Mouse (Mus musculus): ENCODE results near the gene Acap1. TPM values are rescaled to one million over a fixed set of nuclear protein-coding genes. Genes with fewer than 3 reads are reported as not detected.
A peak's percentile ranks its signal among the peaks of the same experiment; 100 is the strongest.

Acap1 gene
- 10.3 and 11.2 TPM in 2 replicates for polyA plus RNA-seq (2016; fragmentation: Nextera tagmentation; extraction: Ambion mirVana)

DNA sequence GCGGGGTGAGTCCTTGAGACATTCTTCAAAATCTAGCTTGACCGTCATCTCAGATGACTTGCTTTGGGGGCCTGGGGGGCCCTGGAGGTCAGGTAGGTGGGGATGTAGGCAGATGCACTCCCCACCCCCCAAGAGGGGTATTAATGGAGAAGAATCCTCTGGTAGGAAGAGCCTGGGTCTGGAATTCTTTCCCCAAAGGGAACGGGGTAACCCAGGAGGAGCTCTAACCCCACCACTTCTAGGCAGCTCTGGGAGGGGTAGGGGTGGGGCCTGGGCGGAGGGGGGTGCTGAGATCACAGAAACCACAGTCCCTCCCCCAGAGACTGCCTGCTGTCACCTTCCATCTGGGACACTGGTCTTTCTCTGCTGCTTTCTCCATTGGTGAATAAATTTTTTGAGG, at the start of gene Acap1:
TSS of gene Acap1 (minus strand) at position 249 of the 400 bp plus-strand sequence.
- Histone ChIP-seq H3K4me1 (replicated peaks) (peaks cover 40% of the 10 kb centered on the region), H3K27me3 (replicated peaks) (no peaks in the 10 kb centered on the region), H3K36me3 (no peaks in the 10 kb centered on the region), H3K9ac (no peak within 1 kb of the TSS), H3K4me3 (no peak within 1 kb of the TSS), H3K27ac (ENCODE audit: poor library complexity, severe bottlenecking) (no peak within 1 kb of the TSS), H3K9me3 (replicated peaks) (no peaks in the 10 kb centered on the region), H3K4me2 (no peak within 1 kb of the TSS)
- no peak for ATAC-seq (ENCODE audit: insufficient number of reproducible peaks, low FRiP score)
- 75% methylated on average over 4 of the region's 4 CpGs for WGBS

- Histone ChIP-seq H3K9ac (no peak overlapping the region), H3K27ac (ENCODE audit: poor library complexity, severe bottlenecking) (no peak overlapping the region), H3K27me3 (replicated peaks) (peaks cover 59% of the 10 kb centered on the region), H3K4me2 (no peak overlapping the region), H3K4me3 (no peak overlapping the region), H3K9me3 (replicated peaks) (no peaks in the 10 kb centered on the region), H3K36me3 (peaks cover 38% of the 10 kb centered on the region), H3K4me1 (replicated peaks) (peaks cover 23% of the 10 kb centered on the region)
- 75% methylated on average over 4 of the region's 4 CpGs for WGBS
- no peak for ATAC-seq (ENCODE audit: insufficient number of reproducible peaks, low FRiP score)
Observed at GRCm38 (mm10) chr11:69940962-69941361, 45.6 kb upstream of the Acap1 start.

- H3K36me3 ChIP-seq, result peaks cover 26% of the 10 kb centered on the region
- H3K9ac ChIP-seq, result no peak overlapping the region
- no peak for ATAC-seq (ENCODE audit: insufficient number of reproducible peaks, low FRiP score)
- peaks cover 60% of the 10 kb centered on the region for H3K27me3 ChIP-seq (replicated peaks)
- H3K4me3 ChIP-seq, result no peak overlapping the region
- H3K27ac ChIP-seq (ENCODE audit: poor library complexity, severe bottlenecking), result no peak overlapping the region
- H3K9me3 ChIP-seq (replicated peaks), result no peaks in the 10 kb centered on the region
- 88% methylated on average over 17 of the region's 17 CpGs for WGBS
- H3K4me1 ChIP-seq (replicated peaks), result peaks cover 22% of the 10 kb centered on the region
- H3K4me2 ChIP-seq, result no peak overlapping the region
Observed at GRCm38 (mm10) chr11:69939731-69940130, 44.4 kb upstream of the Acap1 start.

DNA sequence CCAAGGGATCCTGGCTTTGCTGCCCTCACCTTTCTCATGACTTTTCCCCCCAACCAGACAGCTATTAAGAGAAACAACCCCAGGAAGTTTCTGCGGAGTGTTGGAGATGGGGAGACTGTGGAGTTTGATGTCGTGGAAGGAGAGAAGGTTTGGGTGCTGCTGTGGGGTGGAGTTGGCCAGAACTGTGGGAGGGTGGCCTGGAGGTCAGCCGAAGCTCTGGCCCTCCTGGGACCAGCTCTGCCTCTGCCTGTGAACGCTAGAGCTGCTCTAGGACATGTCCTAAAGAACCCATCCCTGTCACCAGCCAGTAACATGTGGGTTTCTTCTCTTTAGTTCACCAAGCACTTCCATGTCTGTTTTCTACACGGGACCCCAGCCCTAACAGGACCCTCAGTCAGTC, 43.8 kb upstream of the Acap1 start:
- H3K36me3 ChIP-seq, result peaks cover 21% of the 10 kb centered on the region
- H3K27ac ChIP-seq (ENCODE audit: poor library complexity, severe bottlenecking), result no peak overlapping the region
- H3K4me1 ChIP-seq (replicated peaks), result peaks cover 24% of the 10 kb centered on the region
- H3K9me3 ChIP-seq (replicated peaks), result no peaks in the 10 kb centered on the region
- peaks cover 55% of the 10 kb centered on the region for H3K27me3 ChIP-seq (replicated peaks)
- H3K4me2 ChIP-seq, result no peak overlapping the region
- WGBS, result 69% methylated on average over 5 of the region's 5 CpGs
- no peak overlapping the region for H3K4me3 ChIP-seq
- no peak for ATAC-seq (ENCODE audit: insufficient number of reproducible peaks, low FRiP score)
- no peak overlapping the region for H3K9ac ChIP-seq

GRCm38 (mm10) chr11:69938401-69938979, 43.2 kb upstream of the Acap1 start:
- H3K4me3 ChIP-seq, result no peak overlapping the region
- ATAC-seq (ENCODE audit: insufficient number of reproducible peaks, low FRiP score), result no peak
- no peak overlapping the region for H3K9ac ChIP-seq
- peaks cover 15% of the 10 kb centered on the region for H3K36me3 ChIP-seq
- H3K9me3 ChIP-seq (replicated peaks), result no peaks in the 10 kb centered on the region
- peaks cover 53% of the 10 kb centered on the region for H3K27me3 ChIP-seq (replicated peaks)
- H3K4me1 ChIP-seq (replicated peaks), result peaks cover 28% of the 10 kb centered on the region
- no peak overlapping the region for H3K4me2 ChIP-seq
- WGBS, result 26% methylated on average over 9 of the region's 9 CpGs
- H3K27ac ChIP-seq (ENCODE audit: poor library complexity, severe bottlenecking), result no peak overlapping the region

DNA sequence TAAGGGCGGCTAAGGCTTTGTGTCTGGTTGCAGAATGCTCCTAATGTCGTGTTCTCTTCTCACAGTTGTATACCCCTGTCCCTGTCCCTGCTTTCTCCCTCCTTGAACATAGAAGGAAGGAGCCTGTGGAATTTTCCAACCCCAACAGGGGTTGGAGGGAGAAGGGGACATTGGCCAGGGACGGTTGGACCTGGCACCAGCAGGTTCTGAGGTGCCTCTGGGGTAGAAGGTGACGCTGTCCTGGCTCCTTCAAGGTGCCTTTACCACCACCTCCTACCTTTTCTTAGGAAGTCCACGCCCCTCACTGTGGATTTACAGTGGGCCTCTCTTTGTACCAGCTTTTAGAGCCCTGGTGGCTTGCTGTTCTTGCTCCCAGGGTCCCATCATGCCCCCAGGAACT, 42.5 kb upstream of the Acap1 start:
- no peak overlapping the region for H3K27ac ChIP-seq (ENCODE audit: poor library complexity, severe bottlenecking)

GRCm38 (mm10) chr11:69937385-69937784, 42.0 kb upstream of the Acap1 start:
- H3K4me3 ChIP-seq, result no peak overlapping the region

More for the DNA sequence above, 42.5 kb upstream of the Acap1 start:
- Histone ChIP-seq H3K4me3 (no peak overlapping the region), H3K4me1 (replicated peaks) (peaks cover 28% of the 10 kb centered on the region), H3K4me2 (no peak overlapping the region), H3K9me3 (replicated peaks) (no peaks in the 10 kb centered on the region), H3K27me3 (replicated peaks) (peaks cover 50% of the 10 kb centered on the region), H3K36me3 (peaks cover 9% of the 10 kb centered on the region), H3K9ac (0 out of 2 replicates have a peak overlapping the region, but pooled peaks have one; percentile 4)
- no peak for ATAC-seq (ENCODE audit: insufficient number of reproducible peaks, low FRiP score)
- WGBS, result 68% methylated on average over 5 of the region's 5 CpGs

DNA sequence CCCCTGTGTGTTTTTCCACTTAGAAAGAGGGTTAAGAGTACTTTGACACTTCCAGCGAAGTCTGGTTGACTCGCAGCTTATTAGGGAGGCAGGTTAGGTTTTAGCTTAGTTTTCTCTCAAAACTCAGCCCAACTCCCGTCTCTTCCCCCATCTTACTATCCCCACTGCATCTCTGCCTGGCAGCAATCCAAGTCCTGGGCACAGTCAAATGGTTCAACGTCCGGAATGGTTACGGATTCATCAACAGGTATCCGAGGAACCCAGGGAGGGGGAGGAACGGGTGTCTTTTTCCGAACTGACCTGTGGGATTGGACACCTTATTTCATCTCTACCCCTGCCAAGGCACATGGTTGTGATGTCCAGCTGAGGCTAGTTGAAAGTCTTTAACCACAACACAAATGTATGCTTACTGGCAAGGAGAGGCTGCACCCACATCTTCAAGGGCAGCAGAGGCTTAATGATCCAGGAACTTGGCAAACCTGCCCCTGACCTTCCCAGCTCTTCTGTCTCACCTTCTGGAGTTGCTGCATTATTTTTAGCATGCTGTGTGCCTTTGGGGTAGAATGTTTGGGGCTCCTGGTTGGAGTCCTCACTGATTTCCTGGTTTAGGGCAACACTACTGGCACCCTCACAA, 41.5 kb upstream of the Acap1 start:
- H3K4me1 ChIP-seq (replicated peaks), result peaks cover 28% of the 10 kb centered on the region
- H3K27me3 ChIP-seq (replicated peaks), result peaks cover 48% of the 10 kb centered on the region
- peak overlapping the region; percentile 98 for H3K4me2 ChIP-seq
- H3K9ac ChIP-seq, result 0 out of 2 replicates have a peak overlapping the region, but pooled peaks have one; percentile 75
- 48% methylated on average over 9 of the region's 9 CpGs for WGBS
- peak overlapping the region; percentile 59 for H3K4me3 ChIP-seq
- no peak for ATAC-seq (ENCODE audit: insufficient number of reproducible peaks, low FRiP score)
- H3K36me3 ChIP-seq, result no peaks in the 10 kb centered on the region
- H3K9me3 ChIP-seq (replicated peaks), result no peaks in the 10 kb centered on the region
- H3K27ac ChIP-seq (ENCODE audit: poor library complexity, severe bottlenecking), result 0 out of 2 replicates have a peak overlapping the region, but pooled peaks have one; percentile 0

More at GRCm38 (mm10) chr11:69937385-69937784, 42.0 kb upstream of the Acap1 start:
- no peak for ATAC-seq (ENCODE audit: insufficient number of reproducible peaks, low FRiP score)
- Histone ChIP-seq H3K36me3 (peaks cover 4% of the 10 kb centered on the region), H3K9me3 (replicated peaks) (no peaks in the 10 kb centered on the region), H3K27me3 (replicated peaks) (peaks cover 48% of the 10 kb centered on the region), H3K4me2 (peak overlapping the region; percentile 98), H3K9ac (0 out of 2 replicates have a peak overlapping the region, but pooled peaks have one; percentile 4), H3K4me1 (replicated peaks) (peaks cover 28% of the 10 kb centered on the region), H3K27ac (ENCODE audit: poor library complexity, severe bottlenecking) (0 out of 2 replicates have a peak overlapping the region, but pooled peaks have one; percentile 0)
- 42% methylated on average over 3 of the region's 4 CpGs for WGBS

DNA sequence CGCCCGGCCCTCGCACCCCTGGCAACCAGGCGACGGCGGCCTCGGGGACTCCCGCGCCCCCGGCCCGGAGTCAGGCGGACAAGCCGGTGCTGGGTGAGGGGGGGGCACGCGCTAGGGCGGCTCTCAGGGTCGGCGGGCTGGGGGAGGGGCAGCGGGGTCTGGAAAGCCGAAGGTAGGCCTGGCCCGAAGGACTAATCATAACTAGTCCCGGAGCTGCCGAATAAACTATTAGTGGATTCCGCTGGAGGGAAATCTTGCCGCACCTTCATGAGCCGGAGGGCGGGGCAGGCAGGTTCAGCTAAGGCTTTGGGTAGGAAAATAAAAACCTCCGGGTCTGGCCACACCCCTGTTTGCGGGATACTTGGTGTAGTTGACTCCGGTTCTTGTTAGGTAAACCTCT, 40.8 kb upstream of the Acap1 start:
- no peaks in the 10 kb centered on the region for H3K36me3 ChIP-seq
- 2% methylated on average over 30 of the region's 30 CpGs for WGBS
- 0 out of 2 replicates have a peak, but pooled peaks have one; percentile 4 for ATAC-seq (ENCODE audit: insufficient number of reproducible peaks, low FRiP score)
- peaks cover 28% of the 10 kb centered on the region for H3K4me1 ChIP-seq (replicated peaks)
- H3K4me3 ChIP-seq, result peak overlapping the region; percentile 59
- H3K27ac ChIP-seq (ENCODE audit: poor library complexity, severe bottlenecking), result no peak overlapping the region
- H3K27me3 ChIP-seq (replicated peaks), result peaks cover 48% of the 10 kb centered on the region
- H3K9ac ChIP-seq, result peak overlapping the region; percentile 75
- H3K4me2 ChIP-seq, result peak overlapping the region; percentile 98
- H3K9me3 ChIP-seq (replicated peaks), result no peaks in the 10 kb centered on the region

GRCm38 (mm10) chr11:69935137-69935879, 40.0 kb upstream of the Acap1 start, which contains the start of gene Ybx2:
TSS of gene Ybx2 (plus strand) at chr11:69935796.
- Histone ChIP-seq H3K4me1 (replicated peaks) (peaks cover 28% of the 10 kb centered on the region), H3K4me3 (peak within 1 kb of the TSS; percentile 59), H3K9ac (peak within 1 kb of the TSS; percentile 75), H3K4me2 (peak within 1 kb of the TSS; percentile 98), H3K9me3 (replicated peaks) (no peaks in the 10 kb centered on the region), H3K27me3 (replicated peaks) (peaks cover 44% of the 10 kb centered on the region), H3K27ac (ENCODE audit: poor library complexity, severe bottlenecking) (no peak within 1 kb of the TSS), H3K36me3 (no peaks in the 10 kb centered on the region)
- peak; percentile 94 for ATAC-seq (ENCODE audit: insufficient number of reproducible peaks, low FRiP score)
- WGBS, result 2% methylated on average over 60 of the region's 62 CpGs

DNA sequence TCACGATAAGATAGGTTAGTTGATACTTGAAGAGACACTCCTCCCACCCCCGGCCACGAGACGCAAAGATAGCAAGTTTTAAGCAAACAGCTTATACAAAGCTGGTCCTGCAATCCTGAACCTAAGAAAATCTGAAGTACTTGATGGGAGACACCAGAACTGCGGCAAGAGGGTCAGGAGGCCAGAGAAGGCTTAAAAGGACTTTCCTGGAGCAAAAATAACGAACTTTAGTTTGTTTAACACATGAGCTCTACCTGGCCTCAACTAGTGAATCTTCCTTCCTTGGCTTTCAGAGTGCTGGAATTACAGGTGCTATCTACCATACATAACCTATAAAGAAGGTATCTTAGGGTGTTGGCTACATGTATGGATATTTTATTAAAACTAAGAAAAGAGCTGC, 39.3 kb upstream of the Acap1 start:
- H3K4me2 ChIP-seq, result peak overlapping the region; percentile 59
- H3K9ac ChIP-seq, result no peak overlapping the region
- no peaks in the 10 kb centered on the region for H3K9me3 ChIP-seq (replicated peaks)
- peaks cover 37% of the 10 kb centered on the region for H3K27me3 ChIP-seq (replicated peaks)
- no peaks in the 10 kb centered on the region for H3K36me3 ChIP-seq
- H3K4me3 ChIP-seq, result no peak overlapping the region
- H3K27ac ChIP-seq (ENCODE audit: poor library complexity, severe bottlenecking), result no peak overlapping the region
- 14% methylated on average over 6 of the region's 6 CpGs for WGBS
- H3K4me1 ChIP-seq (replicated peaks), result peaks cover 28% of the 10 kb centered on the region
- no peak for ATAC-seq (ENCODE audit: insufficient number of reproducible peaks, low FRiP score)
